Mouse (Mus musculus) gastrocnemius, adult 2 months (tissue): ENCODE measurements around the gene E2f3. TPM values are rescaled to one million over a fixed set of nuclear protein-coding genes. Genes with fewer than 3 reads are reported as not detected.

Experiments
- DNase-seq: peaks from one replicate; pipeline ENCODE4 v3.0.0; 2022
- H3K27ac ChIP-seq: fragments of 200-600 bp; 2 replicates; pipeline ENCODE4 v1.8.1; 2022; ENCODE audit warnings: mild to moderate bottlenecking
- H3K4me3 ChIP-seq: fragments of 200-600 bp; 2 replicates; pipeline ENCODE4 v1.8.1; 2022; ENCODE audit warnings: mild to moderate bottlenecking, moderate library complexity
- CTCF ChIP-seq: fragments of 200-600 bp; IDR thresholded peaks from 2 replicates; pipeline ENCODE4 v1.8.1; 2022; ENCODE audit warnings: antibody characterized with exemption, mild to moderate bottlenecking, moderate library complexity
- intact Hi-C: fragments of 180-260 bp; cut with DNase I; formaldehyde crosslinking; loops from one replicate; pipeline ENCODE4 v1.15.1; 2025
- total RNA-seq, 2 experiments: library from RNA; stranded (reverse); gene quantifications; 2 replicates each; pipeline ENCODE4 v1.2.3; 2021

The E2f3 gene
- total RNA-seq, 2 experiments from 2014 or later = 9.6 to 10.8 TPM

DNA sequence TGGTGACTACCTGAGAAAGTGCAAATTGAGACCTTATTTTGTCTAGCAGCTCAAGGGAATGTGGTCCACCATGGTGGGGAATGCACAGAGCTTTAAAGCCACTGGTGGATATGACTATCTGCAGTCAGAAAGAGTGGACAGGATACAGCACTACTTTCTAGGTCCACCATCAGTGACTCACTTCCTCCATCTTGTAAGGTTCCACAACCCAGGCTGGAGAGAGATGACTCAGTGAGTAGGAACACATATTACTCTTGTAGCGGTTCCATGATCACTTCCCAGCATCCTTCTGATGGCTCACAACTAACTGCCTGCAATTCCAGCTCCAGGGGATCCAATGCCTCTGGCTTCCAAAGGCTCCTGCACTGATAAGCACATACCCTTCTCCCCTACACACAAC, 82.5 kb downstream of the E2f3 start:
- Histone ChIP-seq H3K4me3 (no peak overlapping the region), H3K27ac (no peak overlapping the region)
- intact Hi-C loops = no loop called here
- no peak for DNase-seq
- TF ChIP-seq CTCF = no peak

DNA sequence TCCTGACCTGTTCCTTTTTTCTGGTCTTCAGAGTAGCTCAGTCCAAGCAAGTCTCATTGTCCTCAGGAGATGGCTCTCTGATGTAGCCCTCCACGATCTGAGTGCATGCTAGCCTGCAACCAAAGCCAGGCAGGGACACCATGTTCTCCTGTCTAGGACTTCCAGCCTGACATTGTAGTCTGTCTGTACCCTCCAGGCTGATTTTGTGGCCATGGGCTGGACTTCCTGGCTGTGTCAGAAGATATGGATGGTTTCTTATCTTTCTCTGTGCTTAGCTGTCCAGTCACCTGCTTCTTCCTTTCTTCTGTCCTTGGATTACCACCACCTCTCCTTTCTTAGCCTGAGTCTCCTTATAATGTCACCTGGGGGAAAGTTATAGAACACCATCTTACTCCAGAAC, 83.2 kb downstream of the E2f3 start:
- no peak overlapping the region for H3K27ac ChIP-seq
- H3K4me3 ChIP-seq = no peak overlapping the region
- intact Hi-C loops = no loop called here
- no peak for TF ChIP-seq CTCF
- DNase-seq = no peak

DNA sequence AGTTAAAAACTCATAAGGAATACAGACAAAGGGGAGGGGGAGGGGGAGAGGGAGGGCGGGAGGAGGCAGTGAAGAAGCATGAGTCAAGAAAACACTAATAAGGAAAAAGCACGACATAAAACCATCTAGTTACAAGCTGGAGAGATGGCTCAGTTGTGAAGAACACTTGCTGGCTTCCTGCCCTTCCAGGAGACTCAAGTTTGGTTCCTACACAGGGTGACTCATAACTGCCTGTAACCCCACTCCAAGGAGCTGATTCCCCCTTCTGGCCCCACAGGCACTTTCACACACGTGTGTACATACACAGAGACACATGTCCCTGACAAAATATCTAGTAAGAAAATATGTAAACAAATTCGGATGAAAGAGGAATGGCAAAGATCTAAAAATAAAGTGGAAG, 84.2 kb downstream of the E2f3 start:
- H3K27ac ChIP-seq = no peak overlapping the region
- no peak for TF ChIP-seq CTCF
- intact Hi-C loops = no loop called here
- DNase-seq = no peak
- H3K4me3 ChIP-seq = no peak overlapping the region

DNA sequence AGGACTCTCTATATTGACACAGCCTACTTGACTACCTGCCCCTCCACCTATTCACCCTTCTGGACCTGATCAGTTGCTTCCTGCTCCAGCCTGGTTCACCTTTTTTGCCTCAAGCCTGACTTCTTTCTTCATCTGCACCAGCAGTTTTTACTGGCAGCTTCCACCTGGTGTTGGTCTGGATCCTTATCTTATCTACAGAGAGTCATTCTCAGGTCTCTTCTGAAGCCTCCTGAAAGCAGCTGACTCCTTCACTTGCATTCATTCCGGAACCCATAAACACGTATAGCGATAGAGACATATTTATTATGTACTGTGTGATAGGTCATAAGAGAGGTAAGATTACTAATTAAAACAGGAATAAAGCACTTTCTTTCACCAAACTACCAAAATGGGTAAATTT, 119.1 kb downstream of the E2f3 start:
- Histone ChIP-seq H3K27ac (no peak overlapping the region), H3K4me3 (no peak overlapping the region)
- DNase-seq = no peak
- intact Hi-C loops = no loop called here
- no peak for TF ChIP-seq CTCF

DNA sequence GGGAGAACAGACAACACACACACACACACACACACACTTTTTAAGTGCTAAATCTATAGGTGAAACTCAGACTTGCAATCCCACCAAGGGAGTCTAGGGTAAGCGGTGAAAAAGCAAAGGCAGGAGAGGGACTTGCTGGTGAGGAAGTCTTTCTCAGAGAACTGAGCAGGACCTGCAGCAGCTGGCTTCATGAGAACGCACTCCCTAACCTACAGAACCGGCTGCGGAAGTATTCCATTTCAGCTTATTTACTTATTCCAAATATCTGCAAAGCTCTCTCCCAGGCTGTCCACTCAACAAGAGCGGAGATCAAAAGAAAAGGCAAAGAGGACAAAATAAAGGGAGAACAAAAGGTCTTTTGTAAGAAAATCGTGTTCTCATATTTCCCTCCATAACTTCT, 121.5 kb downstream of the E2f3 start:
- Histone ChIP-seq H3K27ac (no peak overlapping the region), H3K4me3 (no peak overlapping the region)
- no peak for TF ChIP-seq CTCF
- no peak for DNase-seq
- intact Hi-C loops = no loop called here

DNA sequence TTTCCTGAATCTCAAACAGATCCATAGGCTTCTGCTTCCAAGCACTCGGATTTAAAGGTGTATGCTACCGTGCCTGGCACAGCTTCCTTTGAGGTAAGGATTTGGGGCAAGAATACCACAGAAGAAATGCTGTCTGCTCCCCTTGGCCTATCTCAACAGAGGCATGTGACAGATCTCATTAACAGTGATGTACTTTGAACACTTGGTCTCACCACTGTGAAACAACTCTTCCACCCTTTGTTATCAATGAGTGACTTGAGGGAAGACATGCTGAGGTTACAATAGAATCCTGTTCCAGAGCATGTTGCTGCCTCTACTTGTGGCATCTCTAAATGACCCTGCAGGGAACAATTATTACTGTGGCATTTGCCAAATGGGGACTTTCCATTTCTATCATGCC, 125.8 kb downstream of the E2f3 start:
- no peak for TF ChIP-seq CTCF
- no peak for DNase-seq
- intact Hi-C loops = no loop called here
- H3K27ac ChIP-seq = no peak overlapping the region
- no peak overlapping the region for H3K4me3 ChIP-seq

DNA sequence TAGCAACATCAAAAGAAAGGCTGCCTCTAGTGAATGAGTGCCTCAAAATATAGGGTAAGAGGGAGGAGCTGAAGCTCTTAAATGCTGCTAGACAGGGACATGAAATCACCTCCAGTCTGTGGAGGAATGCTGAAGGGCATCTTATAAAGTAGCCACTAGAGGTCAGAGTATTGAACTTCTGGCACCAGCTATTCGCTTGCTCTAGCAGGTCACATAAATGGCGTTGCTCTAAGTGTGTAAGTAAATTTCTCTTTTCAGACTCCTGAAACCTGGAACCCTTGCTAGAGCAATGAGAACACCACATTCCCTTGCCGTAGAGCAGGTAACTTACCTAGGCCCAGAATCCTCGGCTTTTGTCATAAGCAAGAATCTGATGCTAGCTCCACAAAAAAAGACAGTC, 128.4 kb downstream of the E2f3 start:
- intact Hi-C loops = loop anchor here (1.0 to 5.0 kb wide), 2 partner anchors 228 to 400 kb away; no protein-coding TSS in a partner anchor
- Histone ChIP-seq H3K4me3 (peak overlapping the region; percentile 58), H3K27ac (peak overlapping the region; percentile 71)
- peak; percentile 19 for DNase-seq
- peak; percentile 74 for TF ChIP-seq CTCF

Other genes with a start within 250 kb of the E2f3 start
- gene Cdkal1, start 130.4 kb downstream of the E2f3 start, total RNA-seq = 10 to 100 TPM; 35.4 to 35.5 TPM
- 1 to 10 TPM; 1.2 to 3.7 TPM for gene Mboat1, start 150.4 kb upstream of the E2f3 start, total RNA-seq